Mouse (Mus musculus): ENCODE results near the gene Dusp7.

DNA sequence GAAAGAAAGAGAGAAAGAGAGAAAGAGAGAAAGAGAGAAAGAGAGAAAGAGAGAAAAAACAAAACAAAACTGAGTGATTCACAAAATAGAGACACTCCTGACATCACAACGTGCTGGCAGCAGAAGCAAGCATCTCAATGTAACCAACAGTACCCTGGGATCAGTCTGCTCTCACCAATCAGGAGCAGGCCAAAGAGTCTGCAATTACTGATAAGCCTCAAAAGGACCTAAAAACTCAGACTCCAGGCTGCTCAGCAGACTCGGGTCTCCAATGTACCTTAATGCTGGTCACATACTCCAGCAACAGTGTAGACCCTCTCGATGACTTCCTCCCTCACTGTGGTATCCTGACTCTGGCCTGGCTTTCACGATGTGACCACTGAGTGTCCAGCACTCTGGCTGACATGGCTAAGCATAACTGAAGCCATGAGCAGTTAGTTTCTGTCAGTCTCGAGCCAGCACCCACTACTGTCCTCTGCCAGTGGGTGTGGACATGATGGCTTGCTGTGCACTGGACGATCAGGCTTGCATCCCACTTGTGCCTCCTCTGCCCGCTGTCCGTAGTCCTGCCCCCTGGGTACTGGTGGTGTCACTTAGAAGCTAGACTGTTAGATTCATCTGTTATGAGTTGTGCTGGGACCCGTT is 30.4 kb downstream of the Dusp7 start:
- TF ChIP-seq CTCF (IDR thresholded peaks at IDR 0.05; ENCODE audit: low read depth, low read length) (no peak), POLR2A (IDR thresholded peaks at IDR 0.05; ENCODE audit: extremely low read depth, insufficient read depth, low read length) (no peak)

Measured in liver, adult 2 months (tissue).